Mouse (Mus musculus) MEL (cell line): ENCODE data around the gene Pakap. TPM values are rescaled to one million over a fixed set of nuclear protein-coding genes. Genes with fewer than 3 reads are reported as not detected.

Experiments used
- DNase-seq: peaks from one replicate; pipeline ENCODE4 v3.0.0; 2011; ENCODE audit warnings: low read depth, low spot score
- H3K27ac ChIP-seq: 2 replicates; pipeline ENCODE4 v1.5.1; 2012; ENCODE audit warnings: low read depth, mild to moderate bottlenecking, control low read depth, low read length, moderate library complexity; ENCODE audit not compliant: control insufficient read depth
- H3K27me3 ChIP-seq, 2 experiments: fragments of 150-350 bp in 1 of 2; sonication (generic) in 1 of 2; 2 replicates each; pipeline ENCODE4 v1.6.1; 2012; ENCODE audit warnings: low read length in 2 of 2, mild to moderate bottlenecking in 2 of 2, improper control_type of control experiment in 1 of 2, moderate library complexity in 1 of 2; ENCODE audit not compliant: insufficient read depth in 2 of 2, control insufficient read depth in 1 of 2
- H3K36me3 ChIP-seq, 2 experiments: 2 replicates each; pipeline ENCODE4 v1.6.1; 2012 to 2014; ENCODE audit warnings: low read length in 2 of 2, improper control_type of control experiment in 1 of 2, inconsistent platforms in 1 of 2, mild to moderate bottlenecking in 1 of 2; ENCODE audit not compliant: insufficient read depth in 2 of 2, control insufficient read depth in 1 of 2
- H3K4me1 ChIP-seq, 2 experiments: fragments of 150-350 bp in 1 of 2; sonication (generic) in 1 of 2; 2 replicates each; pipeline ENCODE4 v1.6.1; 2012; ENCODE audit warnings: low read length in 2 of 2, improper control_type of control experiment in 1 of 2, mild to moderate bottlenecking in 1 of 2; ENCODE audit not compliant: insufficient read depth in 2 of 2, control insufficient read depth in 1 of 2
- H3K4me3 ChIP-seq, 2 experiments: fragments of 150-350 bp in 1 of 2; sonication (generic) in 1 of 2; 2 replicates each; pipeline ENCODE4 v1.5.1; 2012; ENCODE audit warnings: low read depth in 2 of 2, low read length in 2 of 2, mild to moderate bottlenecking in 2 of 2, moderate library complexity in 2 of 2, control low read depth in 1 of 2, improper control_type of control experiment in 1 of 2; ENCODE audit not compliant: control insufficient read depth in 1 of 2, insufficient read depth in 1 of 2
- H3K79me2 ChIP-seq: 2 replicates; pipeline ENCODE4 v1.6.1; 2012; ENCODE audit warnings: mild to moderate bottlenecking, low read length, moderate library complexity; ENCODE audit not compliant: control insufficient read depth, poor library complexity, insufficient read depth
- H3K9ac ChIP-seq: 2 replicates; pipeline ENCODE4 v1.6.1; 2012; ENCODE audit warnings: low read depth, mild to moderate bottlenecking, control low read depth, low read length, moderate library complexity; ENCODE audit not compliant: control insufficient read depth, poor library complexity, severe bottlenecking
- H3K9me3 ChIP-seq: fragments of 150-350 bp; sonication (generic); replicated peaks from 2 replicates; pipeline ENCODE4 v1.6.1; 2012; ENCODE audit warnings: mild to moderate bottlenecking, low read length, improper control_type of control experiment, moderate library complexity; ENCODE audit not compliant: insufficient read depth
- CHD1 ChIP-seq: IDR thresholded peaks from 2 replicates; pipeline ENCODE4 v1.6.1; 2012; ENCODE audit warnings: low read depth, mild to moderate bottlenecking, inconsistent platforms, low read length, improper control_type of control experiment
- CHD2 ChIP-seq: IDR thresholded peaks from 2 replicates; pipeline ENCODE4 v1.6.1; 2011; ENCODE audit warnings: low read length, improper control_type of control experiment
- CTCF ChIP-seq, 3 experiments: IDR thresholded peaks in 2 of 3; conservative IDR thresholded peaks in 1 of 3; 2 replicates each; pipeline ENCODE4 v1.5.1; 2011 to 2012; ENCODE audit warnings: low read length in 3 of 3, low read depth in 2 of 3, mild to moderate bottlenecking in 2 of 3, improper control_type of control experiment in 1 of 3, inconsistent platforms in 1 of 3, mixed read lengths in 1 of 3, moderate library complexity in 1 of 3; ENCODE audit not compliant: control insufficient read depth in 1 of 3, insufficient read depth in 1 of 3, poor library complexity in 1 of 3, severe bottlenecking in 1 of 3
- EP300 ChIP-seq, 2 experiments: IDR thresholded peaks; 2 replicates each; pipeline ENCODE4 v1.6.1; 2011; ENCODE audit warnings: improper control_type of control experiment in 2 of 2, low read length in 2 of 2, low read depth in 1 of 2, mild to moderate bottlenecking in 1 of 2
- ETS1 ChIP-seq: IDR thresholded peaks from 2 replicates; pipeline ENCODE4 v1.6.1; 2012; ENCODE audit warnings: low read depth, mild to moderate bottlenecking, inconsistent platforms, low read length, improper control_type of control experiment, moderate library complexity
- GABPA ChIP-seq: IDR thresholded peaks from 2 replicates; pipeline ENCODE4 v1.6.1; 2012; ENCODE audit warnings: low read depth, mild to moderate bottlenecking, inconsistent platforms, low read length, improper control_type of control experiment, moderate library complexity
- HCFC1 ChIP-seq: IDR thresholded peaks from 2 replicates; pipeline ENCODE4 v1.6.1; 2012; ENCODE audit warnings: low read depth, mild to moderate bottlenecking, inconsistent platforms, low read length, improper control_type of control experiment, moderate library complexity
- JUND ChIP-seq: IDR thresholded peaks from 2 replicates; pipeline ENCODE4 v1.6.1; 2011; ENCODE audit warnings: low read depth, mild to moderate bottlenecking, improper control_type of control experiment, low read length
- KAT2A ChIP-seq: conservative IDR thresholded peaks from 2 replicates; pipeline ENCODE4 v1.6.1; 2012; ENCODE audit warnings: low read depth, low read length, improper control_type of control experiment, inconsistent platforms
- MYB ChIP-seq: IDR thresholded peaks from 2 replicates; pipeline ENCODE4 v1.6.1; 2011; ENCODE audit warnings: mild to moderate bottlenecking, low read depth, low read length, improper control_type of control experiment
- MYC ChIP-seq: IDR thresholded peaks from 2 replicates; pipeline ENCODE4 v1.6.1; 2011; ENCODE audit warnings: low read depth, mild to moderate bottlenecking, low read length, improper control_type of control experiment, moderate library complexity
- POLR2AphosphoS2 ChIP-seq: IDR thresholded peaks from 2 replicates; pipeline ENCODE4 v1.6.1; 2011; ENCODE audit warnings: low read length, improper control_type of control experiment
- POLR2AphosphoS5 ChIP-seq: IDR thresholded peaks from 2 replicates; pipeline ENCODE4 v1.6.1; 2012; ENCODE audit warnings: low read depth, borderline replicate concordance, mild to moderate bottlenecking, inconsistent platforms, low read length, moderate library complexity, mixed read lengths
- SIN3A ChIP-seq: IDR thresholded peaks from 2 replicates; pipeline ENCODE4 v1.6.1; 2012; ENCODE audit warnings: low read length, improper control_type of control experiment, inconsistent platforms
- TAL1 ChIP-seq: IDR thresholded peaks from 2 replicates; pipeline ENCODE4 v1.6.1; 2012; ENCODE audit warnings: mild to moderate bottlenecking, inconsistent platforms, low read length, moderate library complexity, mixed read lengths
- TBP ChIP-seq: IDR thresholded peaks from 2 replicates; pipeline ENCODE4 v1.8.0; 2011; ENCODE audit warnings: low read depth, low read length, improper control_type of control experiment
- UBTF ChIP-seq: IDR thresholded peaks from 2 replicates; pipeline ENCODE4 v1.6.1; 2012; ENCODE audit warnings: low read depth, mild to moderate bottlenecking, inconsistent platforms, low read length, improper control_type of control experiment, moderate library complexity, borderline replicate concordance; ENCODE audit not compliant: insufficient read depth
- USF1 ChIP-seq: IDR thresholded peaks from 2 replicates; pipeline ENCODE4 v1.6.1; 2014; ENCODE audit warnings: low read depth, mild to moderate bottlenecking, inconsistent platforms, low read length, improper control_type of control experiment, moderate library complexity
- ZC3H11A ChIP-seq: IDR thresholded peaks from 2 replicates; pipeline ENCODE4 v1.6.1; 2012; ENCODE audit warnings: low read depth, mild to moderate bottlenecking, inconsistent platforms, low read length, improper control_type of control experiment
- ZKSCAN1 ChIP-seq: IDR thresholded peaks from 2 replicates; pipeline ENCODE4 v1.6.1; 2012; ENCODE audit warnings: low read depth, mild to moderate bottlenecking, inconsistent platforms, low read length, improper control_type of control experiment, moderate library complexity
- polyA plus RNA-seq, 2 experiments: library from polyadenylated mRNA; stranded (reverse) in 1 of 2; unstranded in 1 of 2; fragments of >175 nt in 1 of 2; fragments of >200 nt in 1 of 2; gene quantifications; 2 replicates each; pipeline versions ENCODE4 v1.2.1 to v1.2.4; 2012; ENCODE audit warnings: low replicate concordance in 2 of 2, low read depth in 1 of 2; ENCODE audit not compliant: insufficient read length in 2 of 2, insufficient read depth in 1 of 2, missing spikeins in 1 of 2
- total RNA-seq: library from RNA; depleted of rRNA; stranded (reverse); fragments of 300-350 nt; gene quantifications from 2 replicates; pipeline ENCODE4 v1.2.3, GENCODE M21; 2012

The Pakap gene
- total and polyA plus RNA-seq, 3 experiments: not detected

- DNase-seq: no peak
- Histone ChIP-seq H3K27ac (no peak overlapping the region), H3K4me1 (no peaks in the 10 kb centered on the region), H3K9me3 (no peaks in the 10 kb centered on the region), H3K36me3 (no peaks in the 10 kb centered on the region), H3K4me3 (no peak overlapping the region), H3K79me2 (no peaks in the 10 kb centered on the region), H3K27me3 (no peaks in the 10 kb centered on the region), H3K9ac (no peak overlapping the region)
- TF ChIP-seq GABPA: no peak
- TF ChIP-seq CTCF (IDR thresholded peaks at IDR 0.05 in 2 of 3, conservative IDR thresholded peaks at IDR 0.05 in 1 of 3; ENCODE audit: control insufficient read depth in 1 of 3, insufficient read depth in 1 of 3, low read depth in 2 of 3, low read length in 3 of 3, poor library complexity in 1 of 3, severe bottlenecking in 1 of 3): no peak
- TF ChIP-seq ZC3H11A: no peak
- TF ChIP-seq HCFC1: no peak
- TF ChIP-seq KAT2A: no peak
- no peak for TF ChIP-seq MYB
- TF ChIP-seq SIN3A: no peak
- no peak for TF ChIP-seq MYC
- TF ChIP-seq JUND: no peak
- TF ChIP-seq TAL1: no peak
Measured at GRCm38 (mm10) chr4:57600685-57601457, 32.9 kb downstream of the Pakap start.

DNA sequence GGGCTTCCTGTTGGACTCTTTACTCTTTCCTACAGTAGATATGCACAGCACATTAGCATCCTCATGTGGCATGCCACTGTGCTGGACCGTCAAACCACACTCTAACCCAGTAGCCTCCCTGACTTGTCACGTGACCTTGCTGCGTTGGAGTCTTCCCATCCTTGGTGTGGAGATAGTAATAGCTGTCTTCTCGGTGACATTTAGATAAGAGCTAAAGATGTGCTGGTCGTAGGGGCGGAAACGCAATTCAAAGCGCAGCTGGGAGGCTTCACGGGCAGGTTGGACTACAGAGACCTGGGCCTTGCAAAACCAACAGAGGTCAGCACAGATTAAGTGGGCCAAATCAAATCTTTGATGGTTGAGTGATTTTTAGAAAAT lies 33.5 kb downstream of the Pakap start:
- H3K9ac ChIP-seq: no peak overlapping the region
- no peaks in the 10 kb centered on the region for H3K27me3 ChIP-seq
- H3K4me3 ChIP-seq: no peak overlapping the region
- H3K27ac ChIP-seq: no peak overlapping the region
- H3K4me1 ChIP-seq: no peaks in the 10 kb centered on the region
- no peak for DNase-seq
- no peaks in the 10 kb centered on the region for H3K9me3 ChIP-seq
- TF ChIP-seq POLR2AphosphoS2 (no peak), ETS1 (no peak), ZKSCAN1 (no peak), EP300 (IDR thresholded peaks at IDR 0.05; ENCODE audit: low read depth in 1 of 2, low read length in 2 of 2) (no peak), KAT2A (no peak), TBP (no peak), CHD2 (no peak), USF1 (no peak), CTCF (IDR thresholded peaks at IDR 0.05 in 2 of 3, conservative IDR thresholded peaks at IDR 0.05 in 1 of 3; ENCODE audit: control insufficient read depth in 1 of 3, insufficient read depth in 1 of 3, low read depth in 2 of 3, low read length in 3 of 3, poor library complexity in 1 of 3, severe bottlenecking in 1 of 3) (no peak), UBTF (no peak), CHD1 (no peak), POLR2AphosphoS5 (no peak)
- no peaks in the 10 kb centered on the region for H3K79me2 ChIP-seq
- H3K36me3 ChIP-seq: no peaks in the 10 kb centered on the region
